Mouse (Mus musculus): ENCODE results near the gene Slc24a4.

GRCm38 (mm10) chr12:102296361-102296760 is 167.8 kb downstream of the Slc24a4 start:
- no peak for TF ChIP-seq POLR2A (IDR thresholded peaks at IDR 0.05; ENCODE audit: borderline replicate concordance, extremely low read depth, insufficient read depth, insufficient read length, poor library complexity, severe bottlenecking)
- no peak for TF ChIP-seq CTCF (IDR thresholded peaks at IDR 0.05; ENCODE audit: borderline replicate concordance, extremely low read depth, insufficient read depth, insufficient read length)

All from brain, embryonic 14.5 days (tissue).